Mouse (Mus musculus) limb, embryonic 12.5 days (tissue): ENCODE measurements around the gene Gm5580. TPM values are rescaled to one million over a fixed set of nuclear protein-coding genes. Genes with fewer than 3 reads are reported as not detected.
"Not testable (repeated sequence)": the region's sequence is repeated elsewhere in the genome, so short reads cannot be mapped to it uniquely, and the experiment has no call there.

ENCODE experiments used
- ATAC-seq: fragments of 200-750 bp; cut with Nextera tagmentation; 2 replicates; pipeline ENCODE4 v1.8.0; 2017; ENCODE audit warnings: low read depth, moderate TSS enrichment; ENCODE audit not compliant: insufficient number of reproducible peaks, insufficient read depth, low FRiP score, low TSS enrichment
- H3K27ac ChIP-seq: fragments of 300-500 bp; sonication (generic); 2 replicates; pipeline ENCODE4 v1.5.1; 2016; ENCODE audit warnings: mild to moderate bottlenecking, moderate library complexity
- H3K27me3 ChIP-seq: fragments of 300-500 bp; sonication (generic); 2 replicates; pipeline ENCODE4 v1.6.1; 2016; ENCODE audit warnings: mild to moderate bottlenecking, moderate library complexity
- H3K36me3 ChIP-seq: fragments of 300-500 bp; sonication (generic); 2 replicates; pipeline ENCODE4 v1.6.1; 2016; ENCODE audit warnings: mild to moderate bottlenecking, moderate library complexity
- H3K4me1 ChIP-seq: fragments of 300-500 bp; sonication (generic); replicated peaks from 2 replicates; pipeline ENCODE4 v1.6.1; 2016
- H3K4me2 ChIP-seq: fragments of 300-500 bp; sonication (generic); 2 replicates; pipeline ENCODE4 v1.6.1; 2016; ENCODE audit warnings: mild to moderate bottlenecking, moderate library complexity
- H3K4me3 ChIP-seq: fragments of 300-500 bp; sonication (generic); replicated peaks from 2 replicates; pipeline ENCODE4 v1.5.1; 2016; ENCODE audit warnings: mild to moderate bottlenecking
- H3K9ac ChIP-seq: fragments of 300-500 bp; sonication (generic); replicated peaks from 2 replicates; pipeline ENCODE4 v1.6.1; 2016; ENCODE audit warnings: mild to moderate bottlenecking, moderate library complexity
- H3K9me3 ChIP-seq: fragments of 300-500 bp; sonication (generic); 2 replicates; pipeline ENCODE4 v1.6.1; 2016; ENCODE audit warnings: mild to moderate bottlenecking, moderate library complexity
- WGBS: fragments of 180-500 bp; shearing (Covaris S2); methylation state at CpG from one replicate; pipeline ENCODE4 v1.1.7; 2016; 5-methylcytosine and 5-hydroxymethylcytosine counted together
- polyA plus RNA-seq: library from polyadenylated mRNA; unstranded; fragments of >200 nt; fragmentation: Nextera tagmentation; extraction: Ambion mirVana; gene quantifications from 2 replicates; pipeline ENCODE4 v1.2.1, GENCODE M21; 2016

Gm5580 gene
- polyA plus RNA-seq: 0.29 and 0.37 TPM in 2 replicates

GRCm38 (mm10) chr6:116550841-116551240 lies at the start of gene Gm5580:
Gm5580 (plus strand) TSS chr6:116551141.
- ATAC-seq, H3K4me2 ChIP-seq, H3K4me1 ChIP-seq, H3K9ac ChIP-seq, H3K4me3 ChIP-seq, H3K27me3 ChIP-seq, H3K9me3 ChIP-seq, H3K27ac ChIP-seq, H3K36me3 ChIP-seq: not testable (repeated sequence)
- 95% methylated on average over 11 of the region's 11 CpGs for WGBS

GRCm38 (mm10) chr6:116506302-116507003 lies 44.5 kb upstream of the Gm5580 start, which contains the start of gene Olfr212:
Olfr212 (plus strand) TSS chr6:116506516.
- not testable (repeated sequence) for H3K36me3 ChIP-seq, H3K27me3 ChIP-seq, ATAC-seq, H3K4me2 ChIP-seq, H3K27ac ChIP-seq, H3K4me1 ChIP-seq, H3K4me3 ChIP-seq, H3K9ac ChIP-seq
- WGBS: 93% methylated on average over 20 of the region's 20 CpGs
- peaks cover 31% of the 10 kb centered on the region for H3K9me3 ChIP-seq

DNA sequence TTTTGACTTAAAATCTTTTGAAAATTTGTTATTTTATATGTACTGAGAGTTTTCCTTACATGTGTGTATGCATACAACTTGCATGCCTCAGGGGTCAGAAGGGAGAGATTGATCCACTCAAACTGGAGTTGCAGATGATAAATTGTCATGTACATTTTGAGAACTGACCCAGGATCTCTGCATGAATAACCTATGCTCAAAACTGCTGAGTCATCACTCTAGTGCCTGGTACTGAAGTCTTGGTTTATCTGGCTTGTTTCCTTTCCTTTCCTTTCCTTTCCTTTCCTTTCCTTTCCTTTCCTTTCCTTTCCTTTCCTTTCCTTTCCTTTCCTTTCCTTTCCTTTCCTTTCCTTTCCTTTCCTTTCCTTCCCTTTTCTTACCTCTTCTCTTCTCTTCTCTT lies 36.1 kb upstream of the Gm5580 start:
- Histone ChIP-seq H3K27me3 (no peaks in the 10 kb centered on the region), H3K4me2 (no peak overlapping the region), H3K4me1 (no peaks in the 10 kb centered on the region), H3K4me3 (no peak overlapping the region), H3K27ac (no peak overlapping the region), H3K9me3 (no peaks in the 10 kb centered on the region), H3K9ac (no peak overlapping the region), H3K36me3 (no peaks in the 10 kb centered on the region)
- no peak for ATAC-seq

GRCm38 (mm10) chr6:116538156-116538555 lies 12.8 kb upstream of the Gm5580 start, which contains the start of gene Olfr213:
Olfr213 (plus strand) TSS chr6:116538456.
- Histone ChIP-seq H3K27me3 (no peaks in the 10 kb centered on the region), H3K27ac (no peak within 1 kb of the TSS)
- WGBS: 78% methylated on average over 1 of the region's 1 CpGs

DNA sequence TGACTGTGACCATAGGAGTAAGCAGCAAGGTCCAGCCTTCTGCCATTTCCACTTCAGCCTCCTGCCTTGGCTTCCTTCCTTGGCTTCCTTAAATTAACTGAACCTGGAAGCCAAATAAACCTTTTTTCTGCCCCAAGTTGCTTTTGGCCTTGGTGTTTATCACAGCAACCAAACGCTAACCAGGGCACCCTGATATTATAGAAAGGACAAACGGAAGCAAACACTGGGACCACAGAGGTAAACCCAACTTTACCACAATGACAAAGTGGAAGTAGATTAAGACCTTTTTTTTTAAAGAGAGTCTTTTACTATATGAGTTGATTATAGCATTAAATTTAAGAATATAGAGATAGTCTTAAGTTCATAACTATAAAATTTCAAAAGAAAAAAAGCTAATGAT lies 8.4 kb upstream of the Gm5580 start:
- Histone ChIP-seq H3K9ac (no peak overlapping the region), H3K27ac (no peak overlapping the region), H3K27me3 (no peaks in the 10 kb centered on the region), H3K4me2 (no peak overlapping the region), H3K4me1 (no peaks in the 10 kb centered on the region), H3K9me3 (no peaks in the 10 kb centered on the region), H3K36me3 (no peaks in the 10 kb centered on the region), H3K4me3 (no peak overlapping the region)
- 82% methylated on average over 2 of the region's 2 CpGs for WGBS
- no peak for ATAC-seq

More at GRCm38 (mm10) chr6:116538156-116538555, 12.8 kb upstream of the Gm5580 start, which contains the start of gene Olfr213:
- Histone ChIP-seq H3K36me3 (no peaks in the 10 kb centered on the region), H3K4me3 (no peak within 1 kb of the TSS), H3K4me2 (no peak within 1 kb of the TSS), H3K9ac (no peak within 1 kb of the TSS), H3K9me3 (no peaks in the 10 kb centered on the region), H3K4me1 (no peaks in the 10 kb centered on the region)
- no peak for ATAC-seq

GRCm38 (mm10) chr6:116553935-116554334 lies 3.0 kb downstream of the Gm5580 start, which contains the start of gene Olfr214:
Olfr214 (plus strand) TSS chr6:116554235.
- 82% methylated on average over 1 of the region's 1 CpGs for WGBS
- no peaks in the 10 kb centered on the region for H3K27me3 ChIP-seq

GRCm38 (mm10) chr6:116554952-116555351 lies 4.0 kb downstream of the Gm5580 start:
- 63% methylated on average over 3 of the region's 3 CpGs for WGBS
- H3K4me1 ChIP-seq: no peaks in the 10 kb centered on the region
- no peak overlapping the region for H3K4me2 ChIP-seq
- H3K4me3 ChIP-seq: no peak overlapping the region
- no peaks in the 10 kb centered on the region for H3K9me3 ChIP-seq
- H3K9ac ChIP-seq: no peak overlapping the region
- no peaks in the 10 kb centered on the region for H3K36me3 ChIP-seq
- no peak overlapping the region for H3K27ac ChIP-seq
- no peak for ATAC-seq
- H3K27me3 ChIP-seq: no peaks in the 10 kb centered on the region

More at GRCm38 (mm10) chr6:116553935-116554334, 3.0 kb downstream of the Gm5580 start, which contains the start of gene Olfr214:
- H3K4me3 ChIP-seq: no peak within 1 kb of the TSS
- H3K4me1 ChIP-seq: no peaks in the 10 kb centered on the region
- no peak for ATAC-seq
- no peaks in the 10 kb centered on the region for H3K9me3 ChIP-seq
- H3K9ac ChIP-seq: no peak within 1 kb of the TSS
- H3K36me3 ChIP-seq: no peaks in the 10 kb centered on the region
- no peak within 1 kb of the TSS for H3K4me2 ChIP-seq
- H3K27ac ChIP-seq: no peak within 1 kb of the TSS

DNA sequence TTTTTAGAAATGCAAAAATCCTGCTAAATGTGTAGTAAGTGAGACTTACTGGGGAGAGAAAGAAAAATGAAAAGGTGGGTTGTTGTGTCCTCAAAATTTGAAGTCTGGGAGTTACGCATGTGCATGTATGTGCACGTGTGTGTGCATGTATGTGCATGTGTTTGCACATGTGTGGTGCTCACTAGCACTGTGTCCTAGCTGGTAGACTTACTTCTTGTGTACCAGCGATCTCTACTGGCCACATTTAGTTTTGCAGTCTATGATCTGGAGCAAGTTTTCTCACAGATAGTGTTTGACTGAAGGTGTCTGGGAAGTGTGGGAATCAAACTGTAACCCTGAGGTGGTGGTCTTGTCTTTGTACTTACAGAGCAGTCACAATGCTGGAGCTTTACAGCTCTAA lies 18.9 kb downstream of the Gm5580 start:
- Histone ChIP-seq H3K9ac (no peak overlapping the region), H3K27me3 (no peaks in the 10 kb centered on the region; the same call in 1 of the 2 replicates), H3K9me3 (no peaks in the 10 kb centered on the region), H3K4me2 (no peak overlapping the region), H3K36me3 (no peaks in the 10 kb centered on the region), H3K4me3 (no peak overlapping the region), H3K4me1 (no peaks in the 10 kb centered on the region), H3K27ac (no peak overlapping the region)
- 31% methylated on average over 3 of the region's 3 CpGs for WGBS
- no peak for ATAC-seq

DNA sequence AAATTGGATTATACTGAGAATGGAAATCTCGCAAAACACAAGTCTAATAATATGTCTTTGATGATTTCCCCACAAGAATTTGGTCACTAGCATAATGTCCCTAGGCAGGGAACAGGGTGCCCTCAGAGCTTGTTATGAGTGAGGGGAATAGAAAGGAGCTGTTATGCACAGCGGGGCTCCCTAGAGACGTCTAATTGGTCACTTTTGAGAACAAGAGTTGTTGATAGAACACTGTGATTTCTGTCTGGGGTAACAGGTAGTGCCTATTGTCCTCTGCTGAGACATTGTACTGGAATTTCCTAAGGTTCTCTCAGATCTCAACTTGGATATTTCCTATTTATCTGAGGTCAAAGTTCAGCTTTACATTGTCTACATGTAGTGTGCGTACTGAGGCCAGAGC lies 33.2 kb downstream of the Gm5580 start, which contains the start of gene Olfr215:
Olfr215 (minus strand) TSS at position 101 of the 400 bp plus-strand sequence.
- WGBS: 79% methylated on average over 4 of the region's 4 CpGs
- H3K27ac ChIP-seq: no peak within 1 kb of the TSS
- H3K9ac ChIP-seq: no peak within 1 kb of the TSS
- H3K4me3 ChIP-seq: no peak within 1 kb of the TSS
- no peak within 1 kb of the TSS for H3K4me2 ChIP-seq
- H3K9me3 ChIP-seq: no peaks in the 10 kb centered on the region
- no peaks in the 10 kb centered on the region for H3K36me3 ChIP-seq
- H3K4me1 ChIP-seq: no peaks in the 10 kb centered on the region
- no peaks in the 10 kb centered on the region for H3K27me3 ChIP-seq
- no peak for ATAC-seq

DNA sequence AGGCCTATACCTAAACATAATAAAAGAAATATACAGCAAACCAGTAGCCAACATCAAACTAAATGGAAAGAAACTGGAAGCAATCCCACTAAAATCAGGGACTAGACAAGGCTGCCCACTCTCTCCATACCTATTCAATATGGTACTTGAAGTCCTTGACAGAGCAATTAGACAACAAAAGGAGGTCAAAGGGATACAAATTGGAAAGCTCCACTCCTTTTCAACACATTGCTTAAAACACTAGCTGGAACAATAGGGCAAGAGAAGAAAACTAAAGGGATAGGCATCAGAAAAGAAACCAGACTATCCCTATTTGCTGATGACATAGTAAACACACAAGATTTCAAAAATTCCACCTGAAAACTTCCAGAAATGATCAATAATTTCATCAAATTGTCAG lies 50.0 kb downstream of the Gm5580 start:
- not testable (repeated sequence) for H3K9ac ChIP-seq, H3K27ac ChIP-seq, H3K4me3 ChIP-seq, H3K4me2 ChIP-seq, H3K9me3 ChIP-seq, H3K36me3 ChIP-seq, ATAC-seq, H3K4me1 ChIP-seq, H3K27me3 ChIP-seq
